Mouse (Mus musculus): Measurements from ENCODE around the gene 3110009E18Rik.

- no peak for TF ChIP-seq MEF2A (IDR thresholded peaks at IDR 0.05; ENCODE audit: extremely low read depth, insufficient replicate concordance, low read depth, low read length, poor library complexity, severe bottlenecking)
- no peak for TF ChIP-seq ETS1 (IDR thresholded peaks at IDR 0.05; ENCODE audit: low read depth, low read length)
- TF ChIP-seq CTCF (IDR thresholded peaks at IDR 0.05 in 2 of 3, conservative IDR thresholded peaks at IDR 0.05 in 1 of 3; ENCODE audit: control insufficient read depth in 1 of 3, insufficient read depth in 1 of 3, low read depth in 2 of 3, low read length in 3 of 3, poor library complexity in 1 of 3, severe bottlenecking in 1 of 3) = no peak
Observed at GRCm38 (mm10) chr1:120100456-120101226, 20.3 kb upstream of the 3110009E18Rik start.
